In genomic region chr5:144357881-144358591, GRCm38 (mm10) we compare ENCODE assay signal across 9 mouse cellular contexts. TPM values are rescaled to one million over a fixed set of nuclear protein-coding genes. Genes with fewer than 3 reads are reported as not detected.
DNase-seq lines count a peak whose midpoint lies in the region; ATAC-seq and TF ChIP-seq lines count a peak whose summit lies in the region.
"Had no signal": no experiment of that assay in that cellular context is flagged by ENCODE, and none has a peak within 500 bp of the region (broad histone marks: within the 10 kb centered on the region; RNA-seq: fewer than 3 reads in every experiment).

Baiap2l1 (minus strand) TSS chr5:144358112.

- intact Hi-C loops in heart, postnatal 25 days (cut with DNase I), result loop anchor here (5.0 to 10.0 kb wide), 2 partner anchors 66 to 123 kb away; no protein-coding TSS in a partner anchor

- H3K27me3 ChIP-seq in E14TG2a.4 (ENCODE audit: insufficient read depth, low read length), result peaks cover 49% of the 10 kb centered on the region
- peaks cover 28% of the 10 kb centered on the region for H3K27me3 ChIP-seq in forebrain, embryonic 15.5 days
- H3K27me3 ChIP-seq in neural tube, embryonic 15.5 days (replicated peaks), result peaks cover 43% of the 10 kb centered on the region

- peak within 1 kb of the TSS; percentile 80 for H3K4me2 ChIP-seq in forebrain, embryonic 15.5 days (replicated peaks)
- H3K4me2 ChIP-seq in neural tube, embryonic 15.5 days, result peak within 1 kb of the TSS; percentile 99

- no peak within 1 kb of the TSS for H3K9ac ChIP-seq in forebrain, embryonic 15.5 days (replicated peaks)
- peak within 1 kb of the TSS; percentile 44 for H3K9ac ChIP-seq in neural tube, embryonic 15.5 days (replicated peaks)

- under 1% methylated on average over 57 of the region's 60 CpGs for WGBS in forebrain, embryonic 15.5 days
- WGBS in neural tube, embryonic 15.5 days, result under 1% methylated on average over 56 of the region's 60 CpGs

- peak; percentile 21 to 44 for DNase-seq in cerebellum, adult 18-20 months
- peak; percentile 73 for DNase-seq in heart, postnatal 25 days (ENCODE audit: low spot score)
- DNase-seq in layer of hippocampus, adult 11-12 months (ENCODE audit: low spot score), result peak; percentile 62
- DNase-seq in lung, adult 18-20 months, result peak; percentile 97 to 98
- DNase-seq in testis, postnatal 14 days (ENCODE audit: low spot score), result peak; percentile 97

- H3K9me3 ChIP-seq in E14TG2a.4 (ENCODE audit: low read length), result no peaks in the 10 kb centered on the region
- no peaks in the 10 kb centered on the region for H3K9me3 ChIP-seq in forebrain, embryonic 15.5 days
- no peaks in the 10 kb centered on the region for H3K9me3 ChIP-seq in neural tube, embryonic 15.5 days (replicated peaks)

- peak within 1 kb of the TSS; percentile 91 for H3K4me3 ChIP-seq in E14TG2a.4 (replicated peaks; ENCODE audit: low read length)
- peak within 1 kb of the TSS; percentile 41 for H3K4me3 ChIP-seq in forebrain, embryonic 15.5 days
- peak within 1 kb of the TSS; percentile 54 for H3K4me3 ChIP-seq in neural tube, embryonic 15.5 days (replicated peaks)

- ATAC-seq in forebrain, embryonic 15.5 days (replicated peaks), result peak; percentile 92
- ATAC-seq in neural tube, embryonic 15.5 days (ENCODE audit: low FRiP score), result peak; percentile 89

- H3K36me3 ChIP-seq in E14TG2a.4 (ENCODE audit: insufficient read depth, low read length), result no peaks in the 10 kb centered on the region
- H3K36me3 ChIP-seq in forebrain, embryonic 15.5 days, result no peaks in the 10 kb centered on the region
- no peaks in the 10 kb centered on the region for H3K36me3 ChIP-seq in neural tube, embryonic 15.5 days

- no peak for TF ChIP-seq CTCF in E14TG2a.4 (conservative IDR thresholded peaks at IDR 0.05; ENCODE audit: low read length)

- peaks cover 13% of the 10 kb centered on the region for H3K4me1 ChIP-seq in E14TG2a.4 (replicated peaks; ENCODE audit: low read depth, low read length)
- H3K4me1 ChIP-seq in forebrain, embryonic 15.5 days, result peaks cover 17% of the 10 kb centered on the region
- H3K4me1 ChIP-seq in neural tube, embryonic 15.5 days, result peaks cover 19% of the 10 kb centered on the region

- H3K27ac ChIP-seq in forebrain, embryonic 15.5 days (replicated peaks), result no peak within 1 kb of the TSS
- no peak within 1 kb of the TSS for H3K27ac ChIP-seq in neural tube, embryonic 15.5 days (replicated peaks)
- H3K27ac ChIP-seq: macrophage had no signal

RNA-seq across cellular contexts. Expression of gene Baiap2l1, which starts in this region (rescaled TPM):
- 1.3 and 1.7 TPM in 2 replicates for polyA plus RNA-seq in forebrain, embryonic 15.5 days (2015; fragmentation: Nextera tagmentation; extraction: Ambion mirVana)
- 1 to 10 TPM; 5.6 to 5.7 TPM for total RNA-seq in heart, postnatal 25 days (2021)
- polyA plus RNA-seq in neural tube, embryonic 15.5 days (2015; fragmentation: Nextera tagmentation; extraction: Ambion mirVana), result 1.5 and 3.7 TPM in 2 replicates

Comparison
In these comparisons a context has a peak if more than half of its experiments do, and no peak if none do; other contexts are left out.
1. H3K4me3 ChIP-seq: peak in every context shown above with its lines; median percentile 91 in E14TG2a.4; 54 in neural tube, embryonic 15.5 days; 41 in forebrain, embryonic 15.5 days.
2. DNase-seq: peak in every context shown above with its lines; median percentile 98 in lung, adult 18-20 months; 97 in testis, postnatal 14 days; 73 in heart, postnatal 25 days; 62 in layer of hippocampus, adult 11-12 months; 32 in cerebellum, adult 18-20 months.